Mouse (Mus musculus): ENCODE results near the gene Lbh.

GRCm38 (mm10) chr17:72918053-72918452 is at the start of gene Lbh:
- TF ChIP-seq CTCF (IDR thresholded peaks at IDR 0.05; ENCODE audit: low read depth), result no peak
- TF ChIP-seq EP300 (IDR thresholded peaks at IDR 0.05; ENCODE audit: low read depth), result no peak
